Mouse (Mus musculus) hematopoietic stem cell, adult 5-6 weeks (primary cell): Measurements from ENCODE around the gene Sec61g. TPM values are rescaled to one million over a fixed set of nuclear protein-coding genes. Genes with fewer than 3 reads are reported as not detected.
"Not testable (repeated sequence)": the region's sequence is repeated elsewhere in the genome, so short reads cannot be mapped to it uniquely, and the experiment has no call there.

Experiments
- ATAC-seq, 2 experiments: fragments of 125-278 bp in 1 of 2; replicated peaks in 1 of 2; 2 replicates each; pipeline ENCODE4 v1.8.0; 2016 to 2017; ENCODE audit warnings: inconsistent platforms in 2 of 2, mild to moderate bottlenecking in 2 of 2, moderate number of reproducible peaks in 2 of 2, low read depth in 1 of 2, moderate TSS enrichment in 1 of 2; ENCODE audit not compliant: low FRiP score in 2 of 2, poor library complexity in 2 of 2, severe bottlenecking in 2 of 2, insufficient read depth in 1 of 2, low TSS enrichment in 1 of 2
- total RNA-seq: library from RNA; stranded (forward); fragments of 172-1452, 232-1000 nt; gene quantifications from 2 replicates; pipeline ENCODE4 v1.2.3, GENCODE M21; 2017

Sec61g gene
- 7.3 and 12.4 TPM in 2 replicates for total RNA-seq

GRCm38 (mm10) chr11:16508052-16508654 lies at the start of gene Sec61g:
TSS of gene Sec61g (minus strand) at chr11:16508484.
- ATAC-seq, result peak; percentile 99

GRCm38 (mm10) chr11:16546421-16547163 lies 38.3 kb upstream of the Sec61g start:
- no peak for ATAC-seq

GRCm38 (mm10) chr11:16537379-16537778 lies 29.1 kb upstream of the Sec61g start:
- no peak for ATAC-seq

GRCm38 (mm10) chr11:16534582-16535553 lies 26.6 kb upstream of the Sec61g start:
- ATAC-seq, result no peak

GRCm38 (mm10) chr11:16532877-16533276 lies 24.6 kb upstream of the Sec61g start:
- ATAC-seq, result peak; percentile 88 to 96

GRCm38 (mm10) chr11:16528909-16529308 lies 20.6 kb upstream of the Sec61g start:
- ATAC-seq, result no peak

- no peak for ATAC-seq
These were observed 20.1 kb upstream of the Sec61g start for GRCm38 (mm10) chr11:16528391-16528790.

GRCm38 (mm10) chr11:16527743-16528142 lies 19.5 kb upstream of the Sec61g start:
- no peak for ATAC-seq

- ATAC-seq, result no peak
These were observed 18.2 kb upstream of the Sec61g start for GRCm38 (mm10) chr11:16526467-16526866.

GRCm38 (mm10) chr11:16525724-16526123 lies 17.4 kb upstream of the Sec61g start:
- no peak for ATAC-seq

GRCm38 (mm10) chr11:16524917-16525640 lies 16.8 kb upstream of the Sec61g start:
- peak; percentile 46 to 81; a peak in 2 of 4 replicates for ATAC-seq

- not testable (repeated sequence) for ATAC-seq
These were observed 6.8 kb upstream of the Sec61g start for GRCm38 (mm10) chr11:16515081-16515480.

- not testable (repeated sequence) for ATAC-seq
These were observed 5.9 kb upstream of the Sec61g start for GRCm38 (mm10) chr11:16514221-16514620.

GRCm38 (mm10) chr11:16507385-16508051 lies 766 bp downstream of the Sec61g start:
- peak; percentile 9 to 34; a peak in 3 of 4 replicates for ATAC-seq

GRCm38 (mm10) chr11:16505999-16506398 lies 2.3 kb downstream of the Sec61g start:
- no peak for ATAC-seq

GRCm38 (mm10) chr11:16503150-16503549 lies 5.1 kb downstream of the Sec61g start:
- no peak; a peak in 1 of 4 replicates for ATAC-seq

- ATAC-seq, result no peak
These were observed 5.5 kb downstream of the Sec61g start for GRCm38 (mm10) chr11:16502744-16503143.
